Mouse (Mus musculus) midbrain, embryonic 10.5 days (tissue): ENCODE results near the gene Map3k4. TPM values are rescaled to one million over a fixed set of nuclear protein-coding genes. Genes with fewer than 3 reads are reported as not detected.

Experiments
- DNase-seq: peaks from one replicate; pipeline ENCODE4 v3.0.0-alpha.2; 2017; ENCODE audit warnings: low spot score
- H3K27ac ChIP-seq: fragments of 300-500 bp; sonication (generic); replicated peaks from 2 replicates; pipeline ENCODE4 v1.5.1; 2016; ENCODE audit warnings: mild to moderate bottlenecking
- H3K27me3 ChIP-seq: fragments of 300-500 bp; sonication (generic); 2 replicates; pipeline ENCODE4 v1.6.1; 2016; ENCODE audit warnings: low read depth, mild to moderate bottlenecking; ENCODE audit not compliant: poor library complexity, severe bottlenecking
- H3K36me3 ChIP-seq: fragments of 300-500 bp; sonication (generic); 2 replicates; pipeline ENCODE4 v1.6.1; 2016; ENCODE audit warnings: mild to moderate bottlenecking, moderate library complexity
- H3K4me1 ChIP-seq: fragments of 300-500 bp; sonication (generic); 2 replicates; pipeline ENCODE4 v1.6.1; 2016
- H3K4me3 ChIP-seq: fragments of 300-500 bp; sonication (generic); 2 replicates; pipeline ENCODE4 v1.5.1; 2016; ENCODE audit warnings: mild to moderate bottlenecking, moderate library complexity
- H3K9me3 ChIP-seq: fragments of 300-500 bp; sonication (generic); replicated peaks from 2 replicates; pipeline ENCODE4 v1.6.1; 2016; ENCODE audit warnings: mild to moderate bottlenecking
- WGBS: fragments of 180-500 bp; shearing (Covaris S2); methylation state at CpG from one replicate; pipeline ENCODE4 v1.1.7; 2016; 5-methylcytosine and 5-hydroxymethylcytosine counted together
- polyA plus RNA-seq: library from polyadenylated mRNA; unstranded; fragments of >200 nt; fragmentation: Nextera tagmentation; extraction: Ambion mirVana; gene quantifications from 2 replicates; pipeline ENCODE4 v1.2.1, GENCODE M21; 2016

Map3k4 gene
- polyA plus RNA-seq, 1 experiment from 2014 or later = 45.3 TPM

- H3K4me1 ChIP-seq = no peaks in the 10 kb centered on the region
- no peaks in the 10 kb centered on the region for H3K9me3 ChIP-seq
- H3K27ac ChIP-seq = no peak overlapping the region
- H3K4me3 ChIP-seq = no peak overlapping the region
- H3K36me3 ChIP-seq = peaks cover 80% of the 10 kb centered on the region
- DNase-seq = no peak
- no peaks in the 10 kb centered on the region for H3K27me3 ChIP-seq
- 88% methylated on average over 8 of the region's 8 CpGs for WGBS
These were observed 58.6 kb downstream of the Map3k4 start for GRCm38 (mm10) chr17:12259957-12260356.

- no peak overlapping the region for H3K27ac ChIP-seq
- H3K4me3 ChIP-seq = no peak overlapping the region
- no peaks in the 10 kb centered on the region for H3K4me1 ChIP-seq
- H3K27me3 ChIP-seq = no peaks in the 10 kb centered on the region
- DNase-seq = no peak
- WGBS = 79% methylated on average over 6 of the region's 6 CpGs
- H3K9me3 ChIP-seq = no peaks in the 10 kb centered on the region
- H3K36me3 ChIP-seq = peaks cover 90% of the 10 kb centered on the region
These were observed 60.1 kb downstream of the Map3k4 start for GRCm38 (mm10) chr17:12258517-12258916.

- DNase-seq = no peak
- Histone ChIP-seq H3K27ac (no peak overlapping the region), H3K9me3 (peaks cover 13% of the 10 kb centered on the region), H3K4me3 (no peak overlapping the region), H3K4me1 (no peaks in the 10 kb centered on the region), H3K36me3 (peaks cover 99% of the 10 kb centered on the region), H3K27me3 (no peaks in the 10 kb centered on the region)
- WGBS = 97% methylated on average over 11 of the region's 11 CpGs
These were observed 62.5 kb downstream of the Map3k4 start for GRCm38 (mm10) chr17:12256142-12256541.

DNA sequence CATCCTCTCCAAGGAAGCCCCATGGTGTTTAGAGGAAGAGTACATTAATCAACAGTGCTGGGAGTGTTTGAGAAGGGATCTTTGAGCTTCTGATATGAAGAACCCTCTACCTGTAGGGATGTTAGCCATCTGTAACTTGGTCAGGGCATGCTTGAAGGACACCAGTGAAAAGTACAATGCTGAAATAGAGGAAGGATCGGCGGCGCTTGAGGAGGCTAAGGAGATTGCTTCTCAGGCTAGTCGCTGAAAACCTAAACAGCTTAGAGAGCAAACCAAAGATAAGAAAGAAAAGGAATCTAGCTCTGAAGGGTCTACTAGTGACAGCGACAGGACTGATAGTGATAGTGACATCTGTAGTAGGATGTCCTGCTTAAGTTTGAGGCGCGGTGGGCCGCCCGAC is 68.0 kb downstream of the Map3k4 start:
- Histone ChIP-seq H3K9me3 (peaks cover 19% of the 10 kb centered on the region), H3K27ac (no peak overlapping the region), H3K36me3 (peaks cover 95% of the 10 kb centered on the region), H3K4me3 (no peak overlapping the region), H3K4me1 (no peaks in the 10 kb centered on the region), H3K27me3 (no peaks in the 10 kb centered on the region)
- WGBS = 97% methylated on average over 9 of the region's 9 CpGs
- DNase-seq = no peak

- Histone ChIP-seq H3K4me3 (no peak overlapping the region), H3K9me3 (peaks cover 19% of the 10 kb centered on the region), H3K27me3 (no peaks in the 10 kb centered on the region), H3K4me1 (no peaks in the 10 kb centered on the region), H3K36me3 (peaks cover 93% of the 10 kb centered on the region), H3K27ac (no peak overlapping the region)
- WGBS = 97% methylated on average over 19 of the region's 19 CpGs
- DNase-seq = no peak
These were observed 68.7 kb downstream of the Map3k4 start for GRCm38 (mm10) chr17:12249783-12250504.

DNA sequence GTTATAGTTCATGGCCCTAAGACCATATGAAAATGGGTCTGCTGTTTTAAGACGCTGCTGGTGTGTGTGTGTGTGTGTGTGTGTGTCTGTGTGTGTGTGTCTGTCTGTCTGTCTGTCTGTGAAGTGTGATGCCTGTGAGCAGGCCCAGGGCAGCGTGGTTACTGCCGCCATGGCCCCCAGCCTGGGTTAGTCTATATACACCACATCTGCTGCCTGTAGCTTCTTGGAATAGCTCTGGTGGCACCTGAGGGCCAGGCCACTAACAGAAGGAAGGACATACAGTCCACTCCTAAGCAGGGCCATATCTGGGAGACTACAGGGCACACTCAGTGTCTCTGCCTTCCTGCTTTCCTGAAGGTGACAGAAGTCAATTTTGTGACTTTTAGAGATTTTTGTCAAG is 77.9 kb downstream of the Map3k4 start:
- Histone ChIP-seq H3K9me3 (no peaks in the 10 kb centered on the region), H3K4me3 (no peak overlapping the region), H3K4me1 (no peaks in the 10 kb centered on the region), H3K36me3 (peaks cover 77% of the 10 kb centered on the region), H3K27ac (no peak overlapping the region), H3K27me3 (no peaks in the 10 kb centered on the region)
- DNase-seq = no peak
- 95% methylated on average over 3 of the region's 3 CpGs for WGBS

GRCm38 (mm10) chr17:12232724-12233123 is 85.9 kb downstream of the Map3k4 start:
- WGBS = 95% methylated on average over 6 of the region's 6 CpGs
- DNase-seq = no peak
- Histone ChIP-seq H3K9me3 (no peaks in the 10 kb centered on the region), H3K36me3 (peaks cover 97% of the 10 kb centered on the region), H3K4me3 (no peak overlapping the region), H3K27me3 (no peaks in the 10 kb centered on the region), H3K4me1 (no peaks in the 10 kb centered on the region), H3K27ac (no peak overlapping the region)

DNA sequence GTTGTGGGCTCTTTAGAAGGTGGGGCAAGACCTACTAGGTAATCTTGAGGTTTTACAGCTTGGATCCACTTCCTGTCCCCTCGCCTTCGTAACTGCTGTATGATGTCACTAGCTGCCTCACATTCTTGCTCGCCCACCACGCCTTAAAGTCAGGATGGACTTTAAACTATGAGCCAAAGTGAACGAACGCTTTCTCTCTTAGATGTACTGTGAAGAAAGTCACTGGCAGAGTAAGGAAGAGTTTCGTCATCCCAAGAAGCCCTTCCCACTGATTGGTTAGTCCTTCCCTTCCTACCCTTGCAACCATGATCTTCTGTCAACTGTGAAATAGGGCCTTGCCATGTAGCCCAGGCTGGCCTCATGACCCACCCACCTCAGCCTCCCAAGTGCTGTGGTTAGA is 87.5 kb downstream of the Map3k4 start:
- H3K36me3 ChIP-seq = peaks cover 98% of the 10 kb centered on the region
- H3K4me3 ChIP-seq = no peak overlapping the region
- H3K4me1 ChIP-seq = no peaks in the 10 kb centered on the region
- H3K27me3 ChIP-seq = no peaks in the 10 kb centered on the region
- no peaks in the 10 kb centered on the region for H3K9me3 ChIP-seq
- H3K27ac ChIP-seq = no peak overlapping the region
- WGBS = 95% methylated on average over 7 of the region's 7 CpGs
- DNase-seq = no peak

GRCm38 (mm10) chr17:12230167-12230566 is 88.4 kb downstream of the Map3k4 start:
- Histone ChIP-seq H3K4me1 (no peaks in the 10 kb centered on the region), H3K27me3 (no peaks in the 10 kb centered on the region), H3K4me3 (no peak overlapping the region), H3K36me3 (peaks cover 89% of the 10 kb centered on the region), H3K27ac (no peak overlapping the region), H3K9me3 (no peaks in the 10 kb centered on the region)
- no peak for DNase-seq
- 89% methylated on average over 6 of the region's 6 CpGs for WGBS

DNA sequence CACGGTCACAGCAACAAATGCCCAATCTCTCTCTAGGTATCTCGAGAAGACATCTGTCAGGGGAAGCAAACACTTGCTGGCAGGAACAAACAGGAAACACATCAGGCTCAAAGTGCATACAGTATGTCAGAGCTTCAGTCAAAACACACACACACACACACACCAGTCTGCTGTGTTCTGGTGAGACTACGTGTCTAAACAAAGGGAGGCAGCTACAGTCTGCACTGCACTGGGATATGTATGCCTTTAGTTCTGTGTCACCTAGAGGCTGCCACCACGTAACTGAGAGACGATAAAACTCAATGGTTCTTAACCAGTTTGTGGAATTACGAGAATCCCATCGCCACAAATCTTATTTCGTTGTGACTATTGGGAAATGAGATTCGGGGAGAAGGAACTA is 88.8 kb downstream of the Map3k4 start:
- H3K36me3 ChIP-seq = peaks cover 86% of the 10 kb centered on the region
- no peaks in the 10 kb centered on the region for H3K9me3 ChIP-seq
- no peaks in the 10 kb centered on the region for H3K27me3 ChIP-seq
- H3K4me3 ChIP-seq = no peak overlapping the region
- H3K4me1 ChIP-seq = no peaks in the 10 kb centered on the region
- no peak for DNase-seq
- no peak overlapping the region for H3K27ac ChIP-seq
- WGBS = 93% methylated on average over 9 of the region's 9 CpGs

DNA sequence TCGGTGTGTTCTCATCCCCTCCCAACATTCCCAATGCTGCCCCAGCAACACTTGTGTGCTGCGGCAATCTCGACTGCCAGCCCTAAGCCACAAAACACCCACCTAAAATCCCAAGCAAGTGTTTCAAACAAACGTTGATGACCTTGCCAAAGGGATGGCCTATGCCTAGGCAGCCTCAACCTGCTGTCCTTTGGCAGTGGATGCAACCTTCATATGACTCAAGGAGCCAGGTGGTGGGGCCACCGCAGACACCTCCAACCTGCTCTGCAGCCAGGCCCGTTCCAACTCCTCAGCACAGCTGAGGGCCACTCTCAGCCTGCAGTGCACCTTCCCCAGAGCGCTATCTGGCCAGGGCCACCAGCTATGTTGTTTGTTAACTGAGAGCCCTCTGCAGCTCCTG is 90.1 kb downstream of the Map3k4 start:
- no peak for DNase-seq
- peaks cover 81% of the 10 kb centered on the region for H3K36me3 ChIP-seq
- H3K4me3 ChIP-seq = no peak overlapping the region
- H3K27ac ChIP-seq = no peak overlapping the region
- H3K4me1 ChIP-seq = no peaks in the 10 kb centered on the region
- no peaks in the 10 kb centered on the region for H3K9me3 ChIP-seq
- no peaks in the 10 kb centered on the region for H3K27me3 ChIP-seq
- 93% methylated on average over 7 of the region's 7 CpGs for WGBS

GRCm38 (mm10) chr17:12228001-12228400 is 90.6 kb downstream of the Map3k4 start:
- no peaks in the 10 kb centered on the region for H3K27me3 ChIP-seq
- 92% methylated on average over 10 of the region's 10 CpGs for WGBS
- H3K4me1 ChIP-seq = no peaks in the 10 kb centered on the region
- no peak for DNase-seq
- no peaks in the 10 kb centered on the region for H3K9me3 ChIP-seq
- H3K4me3 ChIP-seq = no peak overlapping the region
- peaks cover 78% of the 10 kb centered on the region for H3K36me3 ChIP-seq
- H3K27ac ChIP-seq = no peak overlapping the region

GRCm38 (mm10) chr17:12226551-12226950 is 92.0 kb downstream of the Map3k4 start:
- Histone ChIP-seq H3K4me1 (no peaks in the 10 kb centered on the region), H3K4me3 (no peak overlapping the region), H3K27ac (no peak overlapping the region), H3K36me3 (peaks cover 78% of the 10 kb centered on the region), H3K9me3 (no peaks in the 10 kb centered on the region), H3K27me3 (no peaks in the 10 kb centered on the region)
- no peak for DNase-seq
- 68% methylated on average over 12 of the region's 12 CpGs for WGBS

- 79% methylated on average over 1 of the region's 1 CpGs for WGBS
- DNase-seq = no peak
- H3K36me3 ChIP-seq = peaks cover 78% of the 10 kb centered on the region
- no peaks in the 10 kb centered on the region for H3K27me3 ChIP-seq
- H3K9me3 ChIP-seq = no peaks in the 10 kb centered on the region
- no peak overlapping the region for H3K27ac ChIP-seq
- no peak overlapping the region for H3K4me3 ChIP-seq
- H3K4me1 ChIP-seq = no peaks in the 10 kb centered on the region
These were observed 93.4 kb downstream of the Map3k4 start for GRCm38 (mm10) chr17:12225227-12225626.
